Mouse (Mus musculus): ENCODE measurements around the gene Sec31a.

The Sec31a gene

DNA sequence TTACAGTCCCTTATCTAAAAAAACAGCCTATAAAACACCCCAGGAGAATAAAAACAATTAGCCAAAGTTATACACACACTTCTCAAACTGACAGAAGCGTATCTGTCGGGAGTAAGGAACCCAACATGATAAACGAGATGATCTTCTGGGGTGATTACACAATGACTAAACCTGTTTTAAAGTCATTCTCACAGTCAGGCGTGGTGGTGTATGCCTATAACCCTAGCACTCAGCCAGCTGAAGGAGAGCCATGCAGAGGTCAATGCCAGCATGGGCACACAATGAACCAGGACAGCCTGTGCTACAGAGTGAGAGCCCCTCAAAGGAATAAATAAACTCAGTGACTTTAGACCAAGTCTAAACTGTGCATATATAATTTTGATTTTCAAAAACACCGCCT lies 7.5 kb downstream of the Sec31a start:
- no peak for DNase-seq (ENCODE audit: low spot score)

DNA sequence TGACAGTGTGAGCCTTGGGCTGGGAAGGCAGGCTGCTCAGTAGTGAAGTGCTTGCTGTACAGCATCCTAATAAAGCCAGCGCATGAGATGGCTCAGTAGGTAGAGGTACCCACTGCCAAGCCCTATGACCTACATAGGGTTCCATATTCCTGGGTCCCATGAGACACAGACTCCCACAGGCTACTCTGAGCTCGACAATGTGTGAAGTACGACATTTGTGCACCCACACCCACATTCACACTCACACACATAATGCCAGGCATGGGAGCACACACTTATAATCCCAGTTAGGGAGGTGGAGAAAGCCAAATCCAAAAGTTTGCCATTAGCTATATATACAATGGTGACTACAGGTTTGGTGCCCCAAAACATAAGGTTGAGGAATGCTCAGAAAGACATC lies 19.3 kb downstream of the Sec31a start:
- DNase-seq (ENCODE audit: low spot score): no peak

DNA sequence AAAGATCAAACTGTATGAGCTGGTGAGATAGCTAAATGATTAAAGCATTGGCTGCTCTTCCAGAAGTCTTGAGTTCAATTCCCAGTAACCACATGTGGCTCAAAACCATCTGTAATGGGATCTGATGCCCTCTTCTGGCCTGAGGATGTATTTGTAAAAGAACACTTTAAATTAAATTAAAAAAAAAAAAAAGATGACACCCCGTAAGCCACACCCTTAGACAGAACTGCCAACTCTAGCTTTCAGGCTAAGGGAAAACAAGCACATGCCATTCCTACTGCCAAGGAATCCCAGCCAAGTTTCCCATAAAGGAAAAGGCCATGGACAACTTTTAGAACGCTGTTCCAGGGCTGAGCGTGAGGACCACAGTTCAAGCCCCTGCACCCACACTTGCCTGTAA lies 22.4 kb downstream of the Sec31a start:
- DNase-seq (ENCODE audit: low spot score): no peak

DNA sequence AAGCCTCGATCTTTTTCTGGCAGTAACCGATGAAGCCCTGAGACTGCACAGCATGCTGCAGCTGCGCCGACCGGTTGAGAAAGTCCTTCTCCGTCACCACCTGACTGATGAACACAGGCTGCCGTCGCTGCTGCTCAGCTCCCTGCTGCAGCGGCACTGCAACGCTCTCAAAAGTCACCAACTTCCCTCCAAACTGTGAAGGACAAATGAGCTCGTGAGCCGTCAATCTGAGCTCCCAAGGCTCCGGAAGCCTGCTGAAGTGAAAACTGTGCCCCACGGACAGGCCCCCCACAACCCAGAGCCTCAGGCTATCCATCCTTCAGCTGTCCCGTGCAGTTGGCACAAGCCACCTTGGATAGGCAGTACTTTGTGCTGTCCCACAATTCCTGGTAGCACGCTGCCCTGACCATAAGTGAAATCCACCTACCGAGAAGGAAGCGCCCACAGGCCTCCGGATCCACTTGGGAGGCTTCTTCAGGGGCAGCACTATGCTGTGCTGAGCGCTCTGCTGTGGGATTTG lies 23.5 kb downstream of the Sec31a start:
- no peak for DNase-seq (ENCODE audit: low spot score)

DNA sequence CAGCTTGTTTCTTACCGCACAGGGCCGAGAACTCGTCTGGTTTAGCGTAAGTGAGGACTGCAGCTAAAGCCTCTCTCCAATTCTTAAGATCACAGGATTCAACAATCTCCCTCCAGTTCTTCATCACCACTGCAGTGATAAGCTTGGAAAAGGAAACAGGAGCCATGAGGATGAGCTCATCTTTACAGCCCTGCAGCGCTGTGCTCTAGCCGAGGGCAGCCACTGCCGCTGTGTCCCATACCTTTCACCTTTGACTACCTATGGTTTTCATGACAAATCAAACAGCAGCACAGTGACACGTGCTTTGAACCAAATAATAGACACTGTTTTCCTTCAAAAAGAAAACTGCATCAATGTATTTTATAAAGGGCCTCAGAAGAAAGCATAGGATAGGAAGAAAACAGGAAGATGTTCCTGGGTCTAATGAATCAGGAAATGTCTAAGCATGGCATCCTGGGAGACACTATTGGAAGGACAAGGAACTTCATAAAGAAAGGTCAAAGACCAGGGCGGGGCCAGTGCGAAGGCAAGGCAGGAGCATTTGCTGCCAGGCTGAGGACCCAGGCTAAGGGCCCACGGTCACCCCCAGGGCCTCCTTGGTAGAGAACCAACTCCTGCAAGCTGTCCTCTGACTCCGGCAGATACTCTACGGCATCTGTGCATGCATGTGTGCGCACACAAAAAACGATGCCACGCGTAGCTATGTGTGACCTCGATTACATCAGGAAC lies 32.1 kb downstream of the Sec31a start:
- DNase-seq (ENCODE audit: low spot score): no peak

DNA sequence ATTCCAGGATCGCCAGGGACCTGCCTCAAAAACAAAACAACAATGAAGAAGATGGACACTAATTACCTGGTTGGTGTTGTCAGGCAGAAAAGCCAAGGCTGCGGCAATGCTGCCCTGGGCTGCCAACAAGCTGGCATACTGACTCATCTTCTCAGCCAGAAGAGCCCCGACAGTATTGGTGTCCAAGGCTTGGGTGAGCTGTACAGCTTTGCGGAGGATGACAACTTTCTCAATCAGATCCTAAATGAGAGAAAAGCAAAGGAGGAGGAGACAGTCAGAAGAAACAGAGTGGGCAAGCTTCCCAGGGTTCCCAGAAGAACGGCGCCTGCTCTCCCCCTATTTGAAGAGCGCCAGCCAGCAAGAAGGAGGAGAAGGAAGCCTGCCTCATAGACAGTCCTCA lies 34.9 kb downstream of the Sec31a start:
- no peak for DNase-seq (ENCODE audit: low spot score)

DNA sequence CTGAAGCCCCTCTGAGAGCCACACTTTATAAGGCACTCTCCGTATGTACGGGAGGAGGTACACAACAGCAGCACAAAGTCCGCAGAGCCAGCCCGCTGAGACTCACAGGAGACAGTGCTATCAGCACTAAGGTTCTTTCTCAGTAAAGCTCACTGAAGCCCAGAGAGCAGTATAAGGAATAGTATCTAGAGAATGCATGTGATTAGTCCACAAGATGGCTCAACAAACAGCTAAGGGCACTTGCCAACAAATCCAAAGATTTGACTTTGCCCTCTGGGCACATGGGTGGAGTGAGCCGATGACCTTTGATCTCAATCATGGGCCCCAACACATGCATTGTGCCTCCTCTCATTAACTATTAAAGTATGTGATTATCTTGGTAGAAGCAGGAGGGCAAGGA lies 35.8 kb downstream of the Sec31a start:
- no peak for DNase-seq (ENCODE audit: low spot score)

DNA sequence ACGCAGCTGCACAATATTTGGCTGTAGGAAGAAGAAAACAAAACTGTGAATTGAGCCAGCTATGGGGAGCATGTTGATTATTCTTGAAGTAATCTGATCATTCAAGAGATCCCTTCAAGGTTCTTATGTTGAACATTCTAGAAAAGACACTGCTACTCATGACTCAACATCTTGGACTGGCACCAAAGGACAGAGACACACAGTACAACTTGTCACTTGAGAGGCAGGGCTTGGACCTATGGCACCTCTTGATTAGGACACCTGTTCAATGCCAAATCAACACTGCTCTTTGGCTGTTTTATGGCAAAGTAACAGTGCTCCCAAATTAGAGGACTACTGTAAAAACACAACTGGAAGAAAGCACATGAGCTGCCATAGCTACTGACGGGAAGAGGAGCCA lies 37.1 kb downstream of the Sec31a start:
- no peak for DNase-seq (ENCODE audit: low spot score)

DNA sequence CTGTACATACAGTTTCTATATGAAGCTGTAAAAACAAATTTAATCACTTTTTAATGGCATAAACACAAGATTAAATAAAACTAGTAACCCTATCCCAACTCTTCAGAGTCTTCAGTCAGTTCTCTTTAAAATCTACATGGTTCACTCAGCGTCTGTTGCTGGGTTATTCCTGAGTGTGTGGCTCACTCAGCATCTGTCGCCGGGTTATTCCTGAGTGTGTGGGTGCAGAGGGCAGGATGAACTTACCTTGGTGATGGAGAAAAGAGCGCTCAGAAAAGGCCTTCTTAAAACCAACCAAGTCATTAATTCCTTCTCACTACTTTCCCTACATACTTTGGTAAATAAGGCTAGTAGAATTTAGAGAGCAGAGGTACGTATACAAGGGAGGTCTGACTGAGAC lies 37.8 kb downstream of the Sec31a start:
- DNase-seq (ENCODE audit: low spot score): no peak

DNA sequence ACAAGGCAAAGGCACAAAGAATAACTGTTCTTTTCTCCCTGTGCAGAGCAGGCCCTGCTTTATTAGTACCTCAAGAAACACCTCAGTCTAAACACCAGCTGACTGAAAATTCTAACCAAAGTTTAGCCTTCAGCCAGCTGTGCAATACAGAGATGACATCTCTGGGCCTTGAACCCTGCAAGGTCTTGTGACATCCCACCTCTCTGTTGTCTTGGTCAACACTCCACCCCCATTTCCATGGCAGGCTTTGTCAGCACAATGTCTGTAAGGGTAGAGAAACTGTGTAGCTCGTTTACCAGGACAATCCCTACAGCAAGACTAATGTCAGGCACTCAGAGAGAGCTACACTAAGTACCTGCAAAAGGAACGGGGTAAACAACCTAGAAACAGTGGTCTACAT lies 38.7 kb downstream of the Sec31a start:
- no peak for DNase-seq (ENCODE audit: low spot score)

DNA sequence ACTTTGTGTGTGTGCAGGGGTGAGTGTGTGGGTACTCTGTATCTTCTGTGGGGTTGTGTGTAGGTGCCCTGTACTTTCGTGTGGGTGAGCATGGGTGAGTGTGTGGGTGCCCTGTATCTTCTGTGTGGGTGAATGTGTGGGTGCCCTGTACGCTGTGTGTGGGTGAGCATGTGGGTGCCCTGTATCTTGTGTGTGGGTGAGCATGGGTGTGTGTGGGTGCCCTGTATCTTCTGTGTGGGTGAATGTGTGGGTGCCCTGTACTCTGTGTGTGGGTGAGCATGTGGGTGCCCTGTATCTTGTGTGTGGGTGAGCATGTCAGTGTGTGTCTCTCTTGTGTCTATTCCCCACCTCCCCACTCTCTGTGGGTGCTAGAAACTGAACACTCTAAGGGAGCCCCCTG lies 41.3 kb downstream of the Sec31a start:
- no peak for DNase-seq (ENCODE audit: low spot score)

DNA sequence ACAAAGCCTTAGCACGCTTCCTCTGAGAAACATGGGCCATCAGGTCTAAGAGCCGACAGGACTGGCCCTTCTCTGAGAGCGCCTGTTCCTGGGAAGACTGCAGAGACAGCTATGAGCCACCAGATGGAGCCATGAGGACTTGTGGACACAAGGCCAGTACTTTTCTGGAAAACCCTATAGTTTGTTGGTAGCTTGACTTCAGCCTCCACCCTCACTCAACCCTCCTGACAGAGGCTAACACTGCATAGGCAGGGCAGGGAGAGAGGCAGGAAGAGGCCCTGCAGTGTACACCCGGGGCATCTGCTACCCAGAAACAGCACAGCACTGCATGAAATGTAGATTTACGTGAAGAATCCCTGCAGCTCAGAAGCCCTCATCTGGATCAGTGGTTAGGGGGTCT lies 42.1 kb downstream of the Sec31a start:
- peak; percentile 80 for DNase-seq (ENCODE audit: low spot score)

DNA sequence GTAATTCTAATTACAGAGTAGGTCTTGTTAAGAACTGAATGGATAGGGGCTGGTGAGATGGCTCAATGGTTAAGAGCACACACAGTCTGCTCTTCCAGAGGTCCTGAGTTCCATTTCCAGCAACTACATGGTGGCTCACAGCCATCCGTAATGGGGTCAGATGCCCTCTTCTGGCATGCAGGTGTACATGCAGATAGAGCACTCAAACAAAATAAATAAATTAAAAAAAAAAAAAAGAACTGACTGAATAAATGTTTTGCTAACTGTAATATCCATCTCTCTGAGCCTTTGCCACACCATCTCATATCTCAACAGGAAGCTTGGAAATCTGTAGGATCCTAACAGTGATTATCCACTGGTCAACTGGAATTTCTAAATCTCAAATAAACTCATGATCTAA lies 45.1 kb downstream of the Sec31a start:
- DNase-seq (ENCODE audit: low spot score): no peak

DNA sequence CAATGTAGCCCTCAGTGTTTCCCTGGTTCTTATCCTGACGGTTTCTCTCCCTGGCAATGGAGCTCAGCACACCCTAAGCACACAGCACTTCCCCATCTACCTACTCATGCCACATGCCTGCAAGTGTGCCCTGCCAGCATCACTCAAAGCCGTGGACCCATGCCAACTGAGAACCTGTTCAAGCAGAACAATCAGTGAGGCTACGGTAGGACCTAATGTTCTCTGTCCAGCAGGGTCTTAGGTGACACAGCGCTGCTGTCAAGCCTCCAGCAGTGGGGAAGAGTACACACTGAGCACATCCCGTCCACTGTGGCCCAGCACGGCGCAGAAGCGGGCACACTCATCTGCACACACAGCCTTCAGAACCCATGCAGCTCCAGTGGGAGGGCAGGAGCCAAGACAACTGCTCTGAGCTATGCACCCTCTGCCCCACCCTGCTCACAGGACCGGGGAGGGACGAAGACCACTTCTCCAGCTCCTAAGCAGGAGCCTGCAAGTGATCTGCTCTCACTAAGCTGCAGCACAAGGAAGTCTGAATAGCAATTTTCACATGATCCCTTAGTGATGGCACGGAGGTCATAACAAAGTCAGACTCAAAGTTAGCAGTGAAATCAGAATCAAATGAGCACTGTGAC lies 46.1 kb downstream of the Sec31a start:
- DNase-seq (ENCODE audit: low spot score): no peak

DNA sequence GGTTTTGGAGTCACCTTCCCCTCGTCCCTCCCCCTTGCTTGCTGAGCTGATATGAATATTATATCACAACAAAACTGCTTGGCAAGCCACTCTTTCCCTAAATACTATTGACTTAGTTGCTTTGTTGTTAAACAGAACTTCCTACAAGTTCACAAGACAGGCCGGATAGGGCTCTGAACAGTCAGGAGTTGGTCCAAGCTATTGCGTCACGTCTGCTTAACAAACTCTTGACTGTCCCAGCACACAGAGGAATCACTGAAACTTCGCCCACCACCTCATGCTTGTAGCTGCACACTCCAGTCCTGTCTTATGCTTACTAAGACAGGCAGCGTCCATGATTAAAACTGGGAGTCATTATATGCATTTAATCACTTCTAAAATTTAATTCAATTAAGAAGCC lies 46.9 kb downstream of the Sec31a start:
- no peak for DNase-seq (ENCODE audit: low spot score)

DNA sequence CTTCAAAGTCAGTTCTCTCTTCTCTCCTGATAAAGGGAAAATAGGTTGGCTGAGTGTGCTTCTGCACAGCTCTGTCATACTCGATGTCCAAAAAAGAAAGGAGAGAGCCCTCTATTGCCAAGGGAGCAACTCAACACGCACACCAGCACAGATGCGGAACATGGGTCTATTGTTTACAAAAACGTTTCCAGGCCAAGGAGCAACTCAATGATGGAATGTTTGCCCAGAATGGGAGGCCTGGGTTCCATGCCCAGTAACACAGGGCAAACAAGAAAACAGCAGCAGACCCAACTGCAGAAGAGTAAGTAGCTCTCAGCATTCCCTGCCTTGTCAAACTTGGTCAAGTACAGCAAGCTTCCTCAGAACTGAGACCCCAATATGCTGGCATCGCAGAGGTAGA lies 47.5 kb downstream of the Sec31a start:
- no peak for DNase-seq (ENCODE audit: low spot score)

DNA sequence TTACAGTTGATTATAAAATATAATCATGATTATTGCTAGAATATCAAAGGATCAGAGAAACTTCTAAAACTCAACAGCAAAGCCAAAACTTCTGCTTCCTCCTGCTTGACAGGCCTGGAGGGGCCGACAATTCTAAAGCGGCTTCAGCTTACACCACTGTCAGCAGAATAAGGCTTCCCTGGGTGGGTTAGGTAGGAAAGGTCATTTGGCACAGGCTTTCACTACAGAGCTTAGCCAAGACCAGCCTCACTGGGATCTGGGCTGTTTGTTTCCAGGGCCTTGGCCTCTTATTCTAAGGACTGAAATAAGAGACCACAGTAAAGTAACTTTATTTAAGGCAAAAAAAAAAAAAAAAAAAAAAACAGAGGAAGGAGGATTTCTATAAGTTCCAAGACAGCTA lies 49.0 kb downstream of the Sec31a start:
- no peak for DNase-seq (ENCODE audit: low spot score)

DNA sequence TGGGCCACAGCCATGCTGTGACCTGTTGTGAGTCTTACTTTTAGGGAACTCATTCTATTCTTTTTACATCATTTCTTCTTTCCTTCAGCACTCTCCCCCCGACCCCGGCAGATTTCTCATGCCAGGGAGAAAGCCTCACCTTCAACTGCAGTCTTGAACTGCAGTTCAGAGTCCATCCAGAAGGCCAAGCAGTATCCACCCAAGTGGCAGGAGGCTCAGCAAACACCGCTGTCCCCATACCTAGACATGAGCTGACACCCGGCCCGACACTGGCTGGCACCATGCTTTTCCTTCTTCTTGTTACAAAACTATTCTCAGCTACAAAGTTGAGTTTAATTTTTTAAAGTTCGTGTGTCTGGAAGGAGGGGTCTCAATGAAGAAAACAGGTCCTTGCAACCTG lies 55.7 kb downstream of the Sec31a start:
- DNase-seq (ENCODE audit: low spot score): no peak

DNA sequence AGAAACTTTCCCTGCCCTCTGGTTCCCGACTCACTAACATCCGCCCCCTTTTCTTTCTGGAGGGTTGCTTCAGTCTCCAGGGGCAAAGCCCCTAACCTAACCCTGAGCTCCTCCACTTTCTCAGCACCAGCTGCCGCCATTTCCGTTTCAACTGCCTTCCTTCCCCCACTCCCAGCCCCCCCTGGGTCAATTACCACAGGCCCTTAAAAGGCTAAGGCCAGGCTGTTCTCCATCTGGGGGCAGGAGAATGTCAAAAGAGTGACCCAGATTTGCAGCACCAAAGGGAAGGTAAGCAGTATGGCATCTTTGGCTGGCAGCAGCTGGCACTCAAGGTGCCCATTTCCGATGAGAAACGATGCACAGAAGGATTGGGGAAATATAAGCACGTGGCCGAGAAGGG lies 57.7 kb downstream of the Sec31a start:
- DNase-seq (ENCODE audit: low spot score): no peak

DNA sequence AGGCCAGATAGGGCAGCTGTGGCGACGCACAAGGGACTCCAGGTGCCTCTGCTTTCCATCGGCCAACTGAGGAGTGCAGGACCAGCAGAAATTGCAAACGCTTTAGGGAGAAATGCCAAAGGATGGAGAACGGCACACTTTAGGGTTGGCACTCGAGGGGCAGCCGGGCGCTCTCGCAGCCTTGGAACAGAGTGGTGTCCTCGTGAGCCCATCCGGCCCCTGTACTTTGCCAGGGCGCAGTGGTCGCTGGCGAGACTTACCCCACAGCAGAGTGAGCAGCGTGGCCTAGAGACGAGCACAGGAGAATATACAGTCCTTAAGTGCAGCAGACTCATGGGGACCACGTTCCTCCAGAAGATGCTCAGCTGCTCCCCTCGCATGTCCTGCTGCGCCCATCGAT lies 61.4 kb downstream of the Sec31a start:
- no peak for DNase-seq (ENCODE audit: low spot score)

DNA sequence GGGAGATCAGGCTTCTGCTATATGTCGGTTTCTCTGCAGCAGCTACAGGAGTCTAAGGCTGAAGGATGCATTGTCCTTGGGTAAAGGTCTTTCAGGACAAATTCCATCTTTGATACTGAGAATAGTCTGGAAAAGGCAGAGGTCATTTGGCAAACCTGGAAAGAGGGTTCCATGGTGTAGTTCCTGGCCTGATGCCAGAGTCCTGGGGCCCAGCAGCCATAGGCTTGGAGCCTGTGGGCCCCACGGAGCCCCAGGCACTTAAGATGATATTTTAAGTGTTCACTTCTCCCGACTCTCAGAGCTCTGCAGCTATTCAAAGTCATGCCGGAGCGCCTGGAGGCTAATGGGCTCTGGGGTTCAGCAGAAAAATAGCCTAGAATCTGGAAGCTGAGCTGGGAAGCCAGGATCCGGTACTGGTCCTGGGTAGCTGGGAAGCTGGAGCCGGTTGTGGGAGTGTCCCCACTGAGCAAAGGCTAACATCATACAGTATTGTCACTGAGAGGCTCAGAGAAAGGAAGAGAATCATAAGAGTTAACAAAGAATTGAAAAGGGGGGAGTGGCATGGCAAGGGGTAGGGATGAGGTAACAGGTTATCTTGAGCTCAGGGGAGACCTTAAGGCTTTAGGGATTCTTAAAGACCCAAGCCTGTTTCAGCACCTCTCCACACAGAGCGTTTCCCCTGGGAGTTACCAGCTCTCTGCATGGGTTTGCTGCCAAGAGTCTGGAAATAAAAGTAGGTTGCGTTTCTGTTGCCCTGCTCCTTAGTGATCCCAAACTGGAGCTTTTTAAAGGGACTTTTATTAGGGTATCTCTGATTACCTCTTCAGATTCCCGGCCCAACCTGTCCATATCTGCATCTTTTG lies 62.8 kb downstream of the Sec31a start:
- no peak for DNase-seq (ENCODE audit: low spot score)

DNA sequence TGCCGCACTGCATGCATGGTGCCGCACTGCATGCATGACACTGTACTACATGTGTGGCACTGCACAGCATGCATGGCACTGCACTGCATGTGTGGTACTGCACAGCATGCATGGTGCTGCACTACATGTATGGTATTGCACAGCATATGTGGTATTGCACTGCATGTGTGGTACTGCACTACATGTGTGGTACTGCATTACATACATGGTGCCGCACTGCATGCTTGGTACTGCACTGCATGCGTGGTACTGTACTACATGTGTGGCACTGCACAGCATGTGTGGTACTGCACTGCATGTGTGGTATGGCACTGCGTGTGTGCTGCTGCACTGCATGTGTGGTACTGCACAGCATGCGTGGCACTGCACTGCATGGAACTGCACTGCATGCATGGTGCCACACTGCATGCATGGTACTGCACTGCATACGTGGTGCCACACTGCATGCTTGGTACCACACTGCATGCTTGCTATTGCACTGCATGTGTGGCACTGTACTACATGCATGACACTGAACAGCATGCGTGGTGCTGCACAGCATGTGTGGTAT lies 65.1 kb downstream of the Sec31a start:
- DNase-seq (ENCODE audit: low spot score): no peak
